Mouse (Mus musculus) bone marrow, adult 2 months (tissue): ENCODE measurements around the gene Lgr4.

Experiments used
- CTCF ChIP-seq: fragments of 200-500 bp; IDR thresholded peaks from 2 replicates; pipeline ENCODE4 v1.5.1; 2011; ENCODE audit warnings: low read length, control low read depth; ENCODE audit not compliant: control insufficient read depth, insufficient read depth
- POLR2A ChIP-seq: fragments of 200-500 bp; IDR thresholded peaks from 2 replicates; pipeline ENCODE4 v1.6.1; 2011; ENCODE audit warnings: low read depth, mild to moderate bottlenecking, control low read depth, low read length, borderline replicate concordance; ENCODE audit not compliant: control insufficient read depth

GRCm38 (mm10) chr2:109929256-109929655, 11.8 kb downstream of the Lgr4 start:
- no peak for TF ChIP-seq CTCF
- TF ChIP-seq POLR2A = no peak
